Mouse (Mus musculus) retina, embryonic 14.5 days (tissue): ENCODE measurements around the gene Duoxa2.
A peak's percentile ranks its signal among the peaks of the same experiment; 100 is the strongest.
"Not testable (repeated sequence)": the region's sequence is repeated elsewhere in the genome, so short reads cannot be mapped to it uniquely, and the experiment has no call there.

Source experiments
- DNase-seq: peaks from one replicate; pipeline ENCODE4 v3.0.0-alpha.2; 2015; ENCODE audit warnings: low spot score

Gene Duoxa2

DNA sequence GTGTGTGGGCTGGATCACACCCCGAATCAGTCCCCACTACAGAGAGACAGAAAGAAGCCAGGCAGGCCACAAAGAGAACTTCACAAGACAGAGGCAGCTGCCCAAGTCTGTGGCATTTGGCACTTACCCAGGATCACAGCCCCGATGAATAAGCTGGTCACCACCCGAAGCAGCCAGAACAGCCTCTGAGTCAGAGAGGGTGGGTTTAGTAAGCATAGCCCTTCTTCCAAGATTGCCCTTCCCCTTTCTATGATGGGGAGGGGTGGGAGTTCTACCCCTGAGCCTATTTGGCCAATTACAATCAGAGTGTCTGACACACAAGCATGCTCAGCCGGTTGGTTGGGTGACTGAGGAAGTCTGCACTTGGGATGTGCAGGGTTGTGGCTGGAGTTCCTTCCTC lies 7.5 kb downstream of the Duoxa2 start:
- DNase-seq, result no peak

DNA sequence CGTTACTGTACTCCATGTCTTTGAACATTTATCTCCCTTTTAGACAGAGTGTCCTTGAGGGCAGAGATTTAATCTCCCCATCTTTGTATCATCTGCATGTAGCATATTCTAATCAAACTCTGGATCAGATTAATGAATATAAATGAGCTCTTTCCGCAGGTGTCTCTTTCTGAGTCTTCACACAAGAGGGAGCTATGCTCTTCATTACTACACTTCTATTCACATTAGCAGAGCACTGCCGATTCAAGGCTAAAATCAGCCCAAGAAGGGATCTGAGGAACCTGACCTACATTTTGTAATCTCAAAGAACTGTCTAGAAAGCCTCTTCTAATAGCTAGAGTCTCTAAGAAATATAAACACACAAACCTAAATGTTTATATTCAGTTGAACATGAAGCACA lies 10.9 kb downstream of the Duoxa2 start:
- DNase-seq, result no peak

DNA sequence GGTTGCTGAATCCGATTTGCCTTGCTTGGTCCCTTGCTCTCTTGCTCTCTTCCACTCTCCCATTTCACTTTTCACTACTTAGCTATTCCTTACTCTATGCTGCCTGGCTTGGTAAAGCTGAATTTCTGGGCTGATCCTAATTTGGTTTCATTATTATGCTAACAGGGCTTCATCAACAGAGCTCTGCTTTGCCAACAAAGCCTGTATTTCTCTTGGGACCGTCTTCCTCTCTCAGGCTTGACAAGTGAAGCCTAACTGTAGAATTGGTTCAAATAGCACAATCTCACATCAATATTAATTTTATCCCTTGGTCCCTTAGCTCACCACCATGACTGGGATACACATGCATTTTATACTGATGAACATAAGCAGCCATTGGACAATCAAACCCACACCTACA lies 12.9 kb downstream of the Duoxa2 start:
- no peak for DNase-seq

DNA sequence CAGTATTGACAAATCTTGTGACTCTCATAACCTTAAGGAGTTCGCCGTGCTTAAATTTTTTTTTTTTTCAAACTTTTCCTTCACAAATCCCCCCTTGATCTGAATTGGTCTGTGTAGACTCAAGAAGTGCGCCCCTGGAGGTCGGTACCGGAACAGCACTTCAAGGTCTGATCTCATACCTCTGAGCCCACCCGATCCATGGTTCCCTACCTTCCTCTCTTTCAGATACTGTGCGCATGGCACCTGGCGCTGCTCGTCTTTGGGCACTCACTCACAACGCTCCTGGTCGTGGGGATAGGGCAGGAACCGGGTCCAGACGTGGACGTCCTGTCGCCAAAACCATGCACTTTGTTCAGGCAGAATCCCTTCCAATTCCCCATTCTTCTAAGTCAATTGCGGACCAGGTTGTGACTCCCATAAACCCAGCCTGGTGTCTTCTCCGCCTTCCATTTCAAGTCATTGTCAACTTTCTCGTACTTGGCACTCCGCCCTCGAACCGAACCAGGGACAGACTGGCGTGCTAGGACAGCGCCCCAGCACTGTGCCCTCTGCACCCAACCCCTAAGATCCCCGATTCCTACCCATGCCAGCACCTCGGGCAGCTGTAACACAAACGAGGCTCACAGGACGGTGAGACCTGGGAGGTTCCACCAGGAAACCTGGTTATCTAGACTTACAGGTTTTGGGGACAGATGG lies 14.2 kb downstream of the Duoxa2 start:
- DNase-seq, result peak; percentile 91

DNA sequence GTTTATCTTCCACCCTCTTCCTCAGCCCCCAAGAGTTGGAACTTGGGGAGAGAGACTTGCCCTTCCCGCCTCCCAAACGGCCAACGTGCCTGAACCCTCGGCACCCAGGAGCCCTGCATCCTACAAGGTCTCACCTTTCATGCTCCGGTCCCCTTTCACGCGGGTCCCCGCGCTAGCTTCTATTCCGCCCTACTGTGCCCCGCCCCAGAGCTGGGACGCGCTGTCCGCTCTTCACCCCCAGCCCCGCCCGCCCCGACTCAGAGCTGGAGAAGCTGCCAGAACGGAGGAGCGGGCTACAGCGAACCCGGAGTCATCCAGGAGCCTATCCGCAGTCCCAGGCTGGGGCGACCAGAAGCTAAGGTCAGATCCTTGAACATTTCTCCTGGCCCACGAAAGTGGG lies 14.8 kb downstream of the Duoxa2 start, which contains the start of gene Duoxa1:
Duoxa1 (minus strand) TSS at position 195 of the 400 bp plus-strand sequence.
- DNase-seq, result no peak

DNA sequence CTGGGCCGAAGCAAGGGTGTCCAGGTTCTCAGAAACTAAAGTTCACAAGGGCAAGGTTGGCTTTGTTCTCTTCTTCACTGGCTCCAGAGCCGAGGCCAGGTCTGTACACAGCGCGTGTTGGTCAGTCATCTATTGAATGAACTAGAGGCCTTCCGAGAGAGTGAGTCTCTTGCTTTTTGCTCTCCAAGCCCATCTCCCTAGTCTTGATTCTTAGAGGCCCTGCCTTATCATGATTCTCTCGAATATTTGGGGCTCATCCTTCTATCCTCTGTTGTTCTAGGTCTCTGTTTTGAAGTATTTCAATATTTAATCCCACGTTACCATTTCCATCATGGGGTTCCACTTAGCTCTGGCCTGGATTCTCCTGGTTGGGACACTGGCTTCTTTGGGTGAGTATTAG lies 16.7 kb downstream of the Duoxa2 start, which contains the start of gene Duox1:
Duox1 (plus strand) TSS at position 301 of the 400 bp plus-strand sequence.
- no peak for DNase-seq

DNA sequence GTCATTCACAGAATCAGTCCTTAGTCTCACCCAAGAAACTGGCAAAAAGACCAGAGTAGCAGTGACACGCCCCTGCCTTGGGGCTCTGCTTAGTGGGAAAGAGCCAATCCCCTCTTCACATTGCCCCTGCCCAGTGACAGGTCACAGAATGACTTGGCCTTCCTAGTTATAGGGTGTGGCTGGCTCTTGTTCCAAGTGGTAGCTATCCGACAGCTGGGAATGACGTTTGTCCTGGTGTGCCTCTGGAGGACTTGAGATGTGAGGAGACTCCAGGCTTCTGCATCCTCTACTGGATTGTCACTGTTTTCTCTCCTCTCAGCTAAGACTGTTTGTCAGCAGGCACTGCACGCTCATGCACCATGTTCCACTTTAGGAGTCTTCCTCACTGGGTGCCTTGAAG lies 18.7 kb downstream of the Duoxa2 start:
- no peak for DNase-seq

DNA sequence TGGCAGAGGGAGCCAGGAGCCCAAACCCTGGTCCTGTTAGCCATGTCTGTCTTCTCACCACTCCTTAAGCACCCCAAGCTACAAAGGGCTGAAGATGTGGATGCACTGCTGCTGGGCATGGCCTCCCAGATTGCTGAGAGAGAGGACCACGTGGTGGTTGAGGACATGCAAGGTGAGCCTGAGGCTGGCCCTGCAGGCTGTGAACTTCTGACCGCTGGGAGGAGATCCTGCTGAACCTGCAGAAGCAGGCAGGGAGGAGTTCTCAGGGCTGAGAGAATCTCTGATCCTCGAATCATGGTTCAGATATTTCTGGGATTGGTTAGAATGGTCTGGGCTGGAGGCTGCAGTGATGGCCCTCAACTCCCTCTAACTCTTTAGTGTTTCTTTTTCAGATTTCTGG lies 25.3 kb downstream of the Duoxa2 start:
- no peak for DNase-seq

DNA sequence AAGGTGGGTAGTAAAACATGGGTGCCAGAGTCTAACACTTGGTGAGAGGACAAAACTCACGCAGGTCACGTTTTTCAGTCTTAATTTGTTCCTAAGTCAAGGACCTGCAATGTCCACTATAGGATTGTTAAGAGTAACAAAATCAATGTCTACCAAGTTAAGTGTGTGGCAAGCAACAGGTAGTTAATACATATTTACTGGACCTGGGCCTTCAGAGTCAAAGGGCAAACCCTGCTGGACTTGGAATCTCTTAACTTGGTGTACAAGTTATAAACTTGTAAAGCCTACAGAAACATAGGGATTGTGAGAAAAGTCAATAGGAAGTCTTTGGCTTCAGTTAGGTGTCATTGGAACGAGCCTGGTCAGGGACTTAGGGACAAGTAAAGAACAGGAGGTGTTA lies 25.9 kb downstream of the Duoxa2 start:
- no peak for DNase-seq

DNA sequence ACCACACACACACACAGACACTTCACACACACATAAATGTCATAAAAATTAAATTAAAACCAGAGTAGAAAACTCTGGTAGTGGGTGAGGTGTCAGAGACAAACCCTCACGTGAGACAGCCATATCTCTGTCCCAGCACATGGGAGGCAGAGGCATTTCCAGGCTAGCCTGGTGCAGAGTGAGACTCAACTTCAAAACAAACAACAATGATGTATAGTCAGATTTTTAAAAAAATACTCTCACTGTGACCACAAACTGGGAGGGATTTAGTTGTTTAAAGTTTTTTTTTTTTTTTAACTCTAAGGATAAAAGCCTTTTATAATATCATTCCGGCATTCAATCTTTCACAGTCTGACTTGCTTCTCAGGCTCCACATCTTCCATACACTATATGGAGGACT lies 26.7 kb downstream of the Duoxa2 start:
- DNase-seq, result no peak

DNA sequence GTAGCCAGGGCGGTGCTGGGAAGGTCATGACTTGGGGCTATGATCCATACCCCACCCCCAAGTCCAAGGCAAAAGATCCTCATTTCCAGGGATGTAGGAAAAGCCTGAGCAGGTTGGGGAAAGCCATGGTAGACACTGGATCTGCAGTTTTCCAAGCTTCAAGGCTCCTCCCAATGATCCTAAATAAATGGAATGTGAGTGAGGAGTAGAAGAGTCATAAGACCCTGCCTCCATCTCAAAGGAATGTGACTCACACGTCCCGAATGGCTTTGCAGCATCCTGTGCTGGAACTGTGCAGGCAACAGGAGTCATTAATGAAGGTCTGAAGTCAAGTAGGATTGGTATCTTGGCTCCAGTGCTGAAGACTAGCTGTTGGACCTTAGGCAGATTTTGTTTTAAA lies 29.3 kb downstream of the Duoxa2 start:
- DNase-seq, result no peak

DNA sequence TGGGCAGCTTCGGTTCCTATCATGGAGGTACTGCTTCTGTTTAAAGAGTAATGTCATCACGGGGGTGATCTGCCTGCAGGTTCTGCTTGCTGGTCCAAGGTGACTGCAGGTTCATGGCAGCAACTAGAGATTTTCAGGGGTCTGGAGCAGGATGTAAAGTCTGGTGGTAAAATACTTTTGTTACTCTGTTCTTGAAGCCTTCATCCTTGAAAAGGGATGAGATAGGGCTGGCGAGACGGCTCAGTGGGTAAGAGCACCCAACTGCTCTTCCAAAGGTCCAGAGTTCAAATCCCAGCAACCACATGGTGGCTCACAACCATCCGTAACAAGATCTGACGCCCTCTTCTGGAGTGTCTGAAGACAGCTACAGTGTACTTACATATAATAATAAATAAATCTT lies 31.6 kb downstream of the Duoxa2 start:
- DNase-seq, result not testable (repeated sequence)

DNA sequence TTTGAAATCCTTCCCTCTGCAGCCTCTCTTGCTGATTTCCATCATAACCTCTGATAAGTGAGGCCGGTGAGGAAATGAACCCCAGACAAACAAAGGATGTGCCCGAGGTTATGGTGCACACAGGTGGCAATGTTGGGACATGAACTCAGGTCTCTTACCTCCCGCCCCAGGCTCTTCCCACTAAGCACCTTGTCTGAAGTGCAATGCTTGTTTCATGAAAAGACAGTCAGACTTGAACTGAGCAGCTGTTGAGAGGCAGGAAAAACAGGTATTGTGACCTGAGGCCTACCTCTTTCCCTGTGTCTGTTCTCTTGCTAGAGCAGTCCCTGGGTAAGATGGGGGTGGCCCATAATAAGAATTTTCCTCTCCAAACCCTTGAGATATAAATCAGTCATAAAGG lies 33.5 kb downstream of the Duoxa2 start:
- DNase-seq, result no peak

DNA sequence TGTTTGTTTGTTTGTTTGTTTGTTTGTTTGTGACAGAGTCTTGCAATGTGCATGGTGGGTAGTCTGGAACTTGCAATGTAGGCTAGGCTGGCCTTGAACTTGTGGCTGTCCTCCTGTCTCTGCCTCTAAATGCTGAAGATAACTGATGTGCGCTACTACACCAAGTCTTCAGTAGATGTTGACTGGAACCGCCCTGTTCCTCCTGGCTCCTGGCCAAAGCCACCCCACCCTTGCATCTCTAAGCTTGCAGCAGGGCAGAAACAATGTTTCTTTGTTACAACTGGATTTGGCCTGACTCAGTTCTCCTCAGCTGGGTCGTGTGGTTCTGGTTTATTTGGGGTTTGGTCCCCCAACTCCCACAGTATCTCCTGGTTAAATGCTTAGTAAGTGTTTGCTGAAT lies 35.5 kb downstream of the Duoxa2 start:
- DNase-seq, result no peak

DNA sequence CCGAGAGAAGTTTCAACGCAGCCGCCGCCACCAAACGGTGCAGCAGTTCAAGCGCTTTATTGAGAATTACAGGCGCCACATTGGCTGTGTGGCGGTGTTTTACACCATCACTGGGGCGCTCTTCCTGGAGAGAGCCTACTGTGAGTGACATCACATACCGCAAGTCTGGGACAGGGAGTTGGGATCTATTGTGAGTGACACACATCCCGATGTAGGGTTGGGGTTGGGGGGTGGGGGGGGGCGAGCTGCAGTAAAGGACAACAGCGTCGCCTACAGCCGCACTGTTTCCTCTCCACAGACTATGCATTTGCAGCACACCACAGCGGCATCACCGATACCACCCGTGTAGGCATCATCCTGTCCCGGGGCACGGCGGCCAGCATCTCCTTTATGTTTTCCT lies 38.6 kb downstream of the Duoxa2 start:
- DNase-seq, result no peak

DNA sequence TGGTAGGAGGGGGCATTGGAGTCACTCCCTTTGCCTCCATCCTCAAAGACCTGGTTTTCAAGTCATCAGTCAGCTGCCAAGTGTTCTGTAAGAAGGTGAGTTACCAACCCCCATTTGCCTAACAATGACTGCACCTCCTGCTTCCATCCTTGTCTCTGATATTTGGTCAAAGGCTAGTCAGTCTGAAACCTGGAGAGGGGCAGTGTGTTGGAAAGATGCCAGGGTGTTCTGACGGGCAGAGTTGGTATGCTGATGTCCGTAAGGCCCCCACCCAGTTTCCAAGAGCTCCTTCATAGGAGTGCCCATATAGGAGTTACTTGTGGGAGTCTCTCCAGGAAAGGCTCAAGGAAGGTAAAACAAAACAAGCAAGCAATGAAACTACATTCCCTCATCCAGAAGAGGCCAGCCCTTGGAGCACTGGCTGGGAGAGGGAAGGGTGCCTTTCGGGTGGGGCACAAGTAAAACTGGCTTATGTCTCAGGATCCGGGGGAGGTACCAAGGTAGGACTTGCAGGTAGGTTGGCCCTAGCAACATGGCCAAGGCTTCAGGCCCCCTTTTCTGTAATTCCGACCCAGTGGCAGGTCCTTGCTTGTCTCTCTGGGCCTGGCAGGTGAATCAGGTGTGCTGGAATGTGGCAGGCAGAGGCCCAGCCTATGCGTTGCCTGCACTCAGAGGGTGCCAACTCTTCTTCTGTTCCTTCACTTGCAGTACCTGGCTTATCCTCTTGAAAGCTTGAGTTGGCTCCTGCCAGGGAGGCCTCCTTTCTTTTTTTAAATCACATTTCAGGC lies 46.6 kb downstream of the Duoxa2 start:
- no peak for DNase-seq

DNA sequence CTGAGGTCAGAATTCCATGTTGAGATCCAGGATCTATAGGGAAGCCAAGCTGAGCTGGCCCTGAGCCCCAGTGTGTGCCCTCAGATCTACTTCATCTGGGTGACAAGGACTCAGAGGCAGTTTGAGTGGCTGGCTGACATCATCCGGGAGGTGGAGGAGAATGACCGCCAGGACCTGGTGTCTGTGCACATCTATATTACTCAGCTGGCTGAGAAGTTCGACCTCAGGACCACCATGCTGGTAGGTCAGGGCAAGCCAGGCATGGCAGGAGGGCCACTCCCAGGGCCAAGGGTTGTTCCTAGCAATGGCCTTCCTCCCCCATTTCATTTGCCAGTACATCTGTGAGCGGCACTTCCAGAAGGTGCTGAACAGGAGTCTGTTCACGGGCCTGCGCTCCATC lies 47.5 kb downstream of the Duoxa2 start:
- not testable (repeated sequence) for DNase-seq

DNA sequence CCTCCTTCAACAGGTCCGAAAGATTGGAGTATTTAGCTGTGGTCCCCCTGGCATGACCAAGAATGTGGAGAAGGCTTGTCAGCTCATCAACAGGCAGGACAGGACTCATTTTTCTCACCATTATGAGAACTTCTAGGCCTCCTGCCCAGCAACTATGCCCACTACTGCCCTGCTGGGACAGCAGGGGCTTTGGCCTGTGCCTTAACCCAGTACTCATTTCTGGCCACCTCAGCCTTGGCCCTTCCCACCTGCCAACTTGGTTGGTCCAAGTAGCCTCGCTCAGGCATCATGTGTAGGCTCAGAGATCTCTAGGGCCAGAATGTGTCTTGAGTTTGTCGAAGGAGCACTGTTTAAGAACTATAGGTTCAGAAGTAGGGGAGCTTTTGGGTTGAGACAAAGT lies 48.6 kb downstream of the Duoxa2 start:
- no peak for DNase-seq

DNA sequence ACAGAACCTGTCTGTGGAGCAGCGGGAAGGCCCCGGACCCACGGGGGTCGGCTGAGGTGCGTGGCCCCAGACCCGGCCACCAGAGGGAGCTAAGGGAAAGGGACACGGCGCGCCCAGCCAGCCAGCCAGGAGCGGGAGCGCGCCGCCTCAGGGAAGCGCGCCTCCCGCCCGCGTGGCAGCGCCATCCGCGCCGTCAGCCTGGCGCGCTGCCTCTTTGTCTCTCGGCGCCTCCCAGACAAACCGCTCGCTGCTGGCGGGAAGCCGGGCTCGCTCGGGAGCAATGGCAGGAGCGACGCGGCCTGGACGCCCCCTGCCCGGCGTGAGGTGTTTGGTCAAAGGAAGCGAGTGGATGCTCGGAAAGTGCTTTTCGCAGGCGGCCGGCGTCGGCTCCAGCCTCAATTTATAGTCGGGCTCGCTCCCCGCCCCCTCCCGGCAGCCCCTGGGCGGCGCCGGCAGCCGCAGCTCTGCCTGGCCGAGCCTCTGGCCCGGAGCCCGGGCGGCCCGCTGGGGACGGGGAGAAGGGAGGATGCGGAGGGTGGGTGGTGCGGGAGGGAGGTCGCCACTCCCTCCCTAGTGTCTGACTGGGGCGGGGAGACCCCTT lies 49.9 kb downstream of the Duoxa2 start:
- DNase-seq, result peak; percentile 89

DNA sequence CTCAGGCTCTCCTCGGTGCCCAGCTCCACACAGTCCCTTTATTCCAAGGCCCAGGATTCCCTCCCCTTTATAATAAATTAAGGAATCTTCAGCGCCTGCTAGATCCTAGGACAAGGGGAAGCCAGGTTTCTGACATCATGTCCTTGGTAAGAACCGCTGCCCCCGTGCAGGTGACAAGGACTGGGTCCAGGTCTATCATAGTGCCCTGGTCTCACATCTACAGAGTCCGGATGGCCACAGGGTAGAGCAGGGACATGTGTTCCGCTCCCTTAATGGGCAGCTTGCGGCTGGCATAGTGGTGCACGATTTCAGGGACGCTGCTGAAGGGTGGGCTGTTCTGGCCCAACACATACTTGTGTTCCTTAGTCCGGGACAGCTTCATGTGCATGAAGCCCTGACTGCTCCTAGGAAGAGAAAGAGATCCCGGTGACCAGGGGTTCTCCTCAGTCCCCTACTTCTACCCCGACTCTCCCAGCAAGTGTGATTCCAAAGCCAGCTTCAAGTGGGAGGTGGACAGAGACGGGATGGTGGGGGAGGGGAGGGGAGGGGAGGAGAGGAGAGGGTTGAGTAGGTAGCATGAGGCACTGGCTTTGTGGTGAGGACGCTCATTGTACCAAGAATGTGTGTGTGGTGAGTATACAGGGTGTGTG lies 50.6 kb downstream of the Duoxa2 start:
- DNase-seq, result no peak

DNA sequence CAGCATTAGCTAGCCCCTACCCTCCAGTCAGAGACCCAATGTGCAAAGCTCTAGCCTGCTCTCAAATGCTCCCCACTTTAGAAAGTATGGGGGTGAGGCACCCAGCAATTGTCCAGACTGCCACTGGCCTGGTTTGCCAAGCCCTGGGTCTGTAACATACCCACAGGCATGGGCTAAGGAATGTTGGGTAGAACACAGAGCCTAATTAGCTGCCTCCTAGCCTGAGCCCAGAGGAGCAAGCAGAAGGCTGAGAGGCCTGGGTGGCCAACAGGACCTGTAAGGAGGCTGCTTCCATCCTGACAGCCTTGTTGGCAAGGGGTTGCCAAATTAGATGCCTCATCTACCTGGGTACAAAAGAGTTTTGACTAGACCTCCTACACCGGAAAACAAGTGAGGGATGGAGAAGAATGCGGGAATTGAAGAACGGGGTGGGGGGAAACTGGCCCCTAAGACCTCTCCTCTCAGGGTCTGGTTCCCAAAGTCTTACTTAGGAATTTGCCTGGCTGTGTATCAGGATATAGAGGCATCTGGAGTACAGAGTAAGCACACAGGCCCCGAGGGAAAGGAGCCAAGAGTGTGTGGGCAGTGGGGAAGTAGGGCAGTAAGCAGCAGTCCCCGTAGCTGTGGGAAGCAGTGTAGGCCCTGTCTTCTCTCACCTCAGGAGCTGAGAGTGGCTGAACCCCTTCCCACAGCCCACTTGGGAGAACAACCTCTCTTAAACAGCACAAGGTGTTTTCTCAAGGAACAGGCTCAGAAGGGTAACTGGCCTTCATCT lies 52.6 kb downstream of the Duoxa2 start:
- no peak for DNase-seq

DNA sequence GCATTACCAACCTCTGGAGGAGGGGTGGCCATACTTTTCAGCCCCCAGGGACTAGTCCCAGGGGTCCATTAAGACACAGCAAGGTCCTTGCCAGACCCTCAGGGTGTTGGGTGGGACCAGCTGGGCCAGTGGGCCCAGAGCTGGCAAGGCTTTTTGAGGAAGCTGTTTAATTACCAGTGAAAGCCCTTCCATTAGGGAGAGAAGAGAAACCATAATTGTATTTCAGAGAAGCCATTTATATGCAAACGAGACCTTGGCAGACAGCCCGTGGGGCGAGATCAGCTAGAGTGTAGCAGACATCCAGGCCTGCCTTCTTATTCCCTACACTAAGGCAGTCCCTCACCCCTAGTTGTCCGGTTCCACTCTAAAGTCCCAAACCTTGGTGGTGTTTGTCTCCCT lies 53.2 kb downstream of the Duoxa2 start:
- DNase-seq, result no peak
